Mouse (Mus musculus): ENCODE results near the gene Has1. TPM values are rescaled to one million over a fixed set of nuclear protein-coding genes. Genes with fewer than 3 reads are reported as not detected.
"Not testable (repeated sequence)": the region's sequence is repeated elsewhere in the genome, so short reads cannot be mapped to it uniquely, and the experiment has no call there.

Gene Has1
- polyA plus RNA-seq, 1 experiment from 2014 or later = 0.28 TPM

- no peak overlapping the region for H3K27ac ChIP-seq
- DNase-seq (ENCODE audit: low spot score) = no peak
- no peak overlapping the region for H3K9ac ChIP-seq (ENCODE audit: low read depth, low read length)
- no peak for ATAC-seq (replicated peaks; ENCODE audit: low FRiP score, low read depth)
- H3K4me1 ChIP-seq (replicated peaks; ENCODE audit: insufficient read depth, low read length) = no peaks in the 10 kb centered on the region
- H3K4me2 ChIP-seq (ENCODE audit: low read length) = no peak overlapping the region
- no peaks in the 10 kb centered on the region for H3K36me3 ChIP-seq (ENCODE audit: insufficient read depth, low read length)
- WGBS = 82% methylated on average over 2 of the region's 2 CpGs
- no peak for TF ChIP-seq CTCF (IDR thresholded peaks at IDR 0.05; ENCODE audit: low read depth)
- no peaks in the 10 kb centered on the region for H3K27me3 ChIP-seq (ENCODE audit: insufficient read depth, low read length)
- no peak overlapping the region for H3K4me3 ChIP-seq (replicated peaks; ENCODE audit: low read depth, low read length)
- no peaks in the 10 kb centered on the region for H3K9me3 ChIP-seq (replicated peaks; ENCODE audit: low read length)
Measured at GRCm38 (mm10) chr17:17848988-17849387, 6.0 kb downstream of the Has1 start.

- DNase-seq (ENCODE audit: low spot score) = peak; percentile 31
Measured at GRCm38 (mm10) chr17:17845187-17846027, 9.6 kb downstream of the Has1 start.

GRCm38 (mm10) chr17:17844606-17845005, 10.4 kb downstream of the Has1 start:
- not testable (repeated sequence) for H3K9me3 ChIP-seq (replicated peaks; ENCODE audit: low read length); H3K4me2 ChIP-seq (ENCODE audit: low read length); H3K4me1 ChIP-seq (replicated peaks; ENCODE audit: insufficient read depth, low read length); ATAC-seq (replicated peaks; ENCODE audit: low FRiP score, low read depth); H3K4me3 ChIP-seq (replicated peaks; ENCODE audit: low read depth, low read length); H3K27me3 ChIP-seq (ENCODE audit: insufficient read depth, low read length); H3K9ac ChIP-seq (ENCODE audit: low read depth, low read length); DNase-seq (ENCODE audit: low spot score); H3K27ac ChIP-seq
- 0 out of 2 replicates have a peak, but pooled peaks cover 11% of the 10 kb centered on the region for H3K36me3 ChIP-seq (ENCODE audit: insufficient read depth, low read length)
- 80% methylated on average over 3 of the region's 3 CpGs for WGBS

More at GRCm38 (mm10) chr17:17845187-17846027, 9.6 kb downstream of the Has1 start:
- no peak overlapping the region for H3K9ac ChIP-seq (ENCODE audit: low read depth, low read length)
- no peaks in the 10 kb centered on the region for H3K4me1 ChIP-seq (replicated peaks; ENCODE audit: insufficient read depth, low read length)
- TF ChIP-seq CTCF (IDR thresholded peaks at IDR 0.05; ENCODE audit: low read depth) = peak; percentile 51
- H3K27ac ChIP-seq = no peak overlapping the region
- WGBS = 74% methylated on average over 10 of the region's 10 CpGs
- no peak for ATAC-seq (replicated peaks; ENCODE audit: low FRiP score, low read depth)
- H3K36me3 ChIP-seq (ENCODE audit: insufficient read depth, low read length) = 0 out of 2 replicates have a peak, but pooled peaks cover 11% of the 10 kb centered on the region
- no peak overlapping the region for H3K4me2 ChIP-seq (ENCODE audit: low read length)
- no peak overlapping the region for H3K4me3 ChIP-seq (replicated peaks; ENCODE audit: low read depth, low read length)
- H3K27me3 ChIP-seq (ENCODE audit: insufficient read depth, low read length) = no peaks in the 10 kb centered on the region
- no peaks in the 10 kb centered on the region for H3K9me3 ChIP-seq (replicated peaks; ENCODE audit: low read length)

- ATAC-seq (replicated peaks; ENCODE audit: low FRiP score, low read depth) = peak; percentile 52
- no peak overlapping the region for H3K4me3 ChIP-seq (replicated peaks; ENCODE audit: low read depth, low read length)
Measured at GRCm38 (mm10) chr17:17843534-17844261, 11.3 kb downstream of the Has1 start.

GRCm38 (mm10) chr17:17840796-17841195, 14.2 kb downstream of the Has1 start:
- ATAC-seq (replicated peaks; ENCODE audit: low FRiP score, low read depth) (no peak), DNase-seq (ENCODE audit: low spot score) (no peak)
- Histone ChIP-seq H3K36me3 (ENCODE audit: insufficient read depth, low read length) (0 out of 2 replicates have a peak, but pooled peaks cover 17% of the 10 kb centered on the region), H3K9ac (ENCODE audit: low read depth, low read length) (no peak overlapping the region), H3K9me3 (replicated peaks; ENCODE audit: low read length) (no peaks in the 10 kb centered on the region), H3K27me3 (ENCODE audit: insufficient read depth, low read length) (no peaks in the 10 kb centered on the region), H3K4me1 (replicated peaks; ENCODE audit: insufficient read depth, low read length) (peaks cover 12% of the 10 kb centered on the region; the same call in 1 of the 2 replicates), H3K27ac (no peak overlapping the region), H3K4me3 (replicated peaks; ENCODE audit: low read depth, low read length) (no peak overlapping the region), H3K4me2 (ENCODE audit: low read length) (no peak overlapping the region)
- no peak for TF ChIP-seq CTCF (IDR thresholded peaks at IDR 0.05; ENCODE audit: low read depth)
- WGBS = 81% methylated on average over 7 of the region's 7 CpGs

More at GRCm38 (mm10) chr17:17843534-17844261, 11.3 kb downstream of the Has1 start:
- no peaks in the 10 kb centered on the region for H3K9me3 ChIP-seq (replicated peaks; ENCODE audit: low read length)
- H3K4me1 ChIP-seq (replicated peaks; ENCODE audit: insufficient read depth, low read length) = no peaks in the 10 kb centered on the region
- no peak for DNase-seq (ENCODE audit: low spot score)
- WGBS = 72% methylated on average over 27 of the region's 27 CpGs
- no peak overlapping the region for H3K4me2 ChIP-seq (ENCODE audit: low read length)
- TF ChIP-seq CTCF (IDR thresholded peaks at IDR 0.05; ENCODE audit: low read depth) = no peak
- H3K27ac ChIP-seq = no peak overlapping the region
- no peaks in the 10 kb centered on the region for H3K27me3 ChIP-seq (ENCODE audit: insufficient read depth, low read length)
- H3K36me3 ChIP-seq (ENCODE audit: insufficient read depth, low read length) = 0 out of 2 replicates have a peak, but pooled peaks cover 11% of the 10 kb centered on the region
- no peak overlapping the region for H3K9ac ChIP-seq (ENCODE audit: low read depth, low read length)

GRCm38 (mm10) chr17:17839276-17839675, 15.7 kb downstream of the Has1 start:
- no peak for TF ChIP-seq CTCF (IDR thresholded peaks at IDR 0.05; ENCODE audit: low read depth)
- ATAC-seq (replicated peaks; ENCODE audit: low FRiP score, low read depth) = no peak
- Histone ChIP-seq H3K4me3 (replicated peaks; ENCODE audit: low read depth, low read length) (no peak overlapping the region), H3K36me3 (ENCODE audit: insufficient read depth, low read length) (0 out of 2 replicates have a peak, but pooled peaks cover 17% of the 10 kb centered on the region), H3K9ac (ENCODE audit: low read depth, low read length) (no peak overlapping the region), H3K27me3 (ENCODE audit: insufficient read depth, low read length) (no peaks in the 10 kb centered on the region), H3K9me3 (replicated peaks; ENCODE audit: low read length) (no peaks in the 10 kb centered on the region), H3K4me1 (replicated peaks; ENCODE audit: insufficient read depth, low read length) (peaks cover 17% of the 10 kb centered on the region), H3K4me2 (ENCODE audit: low read length) (no peak overlapping the region), H3K27ac (no peak overlapping the region)
- DNase-seq (ENCODE audit: low spot score) = no peak
- 92% methylated on average over 2 of the region's 2 CpGs for WGBS
